Mouse (Mus musculus) liver, adult 2 months (tissue): ENCODE measurements around the gene Nol12. TPM values are rescaled to one million over a fixed set of nuclear protein-coding genes. Genes with fewer than 3 reads are reported as not detected.
A peak's percentile ranks its signal among the peaks of the same experiment; 100 is the strongest.

ENCODE experiments used
- DNase-seq: peaks from one replicate; pipeline ENCODE4 v3.0.0-alpha.2; 2011; ENCODE audit warnings: low read depth, low spot score; ENCODE audit errors: extremely low read depth
- H3K27ac ChIP-seq: fragments of 200-500 bp; replicated peaks from 2 replicates; pipeline ENCODE4 v1.5.1; 2012; ENCODE audit warnings: low read depth, mild to moderate bottlenecking, control low read depth, inconsistent platforms, low read length; ENCODE audit not compliant: insufficient read depth
- H3K27me3 ChIP-seq: fragments of 200-500 bp; 2 replicates; pipeline ENCODE4 v1.6.1; 2012; ENCODE audit warnings: mild to moderate bottlenecking, moderate library complexity, low read length, inconsistent platforms; ENCODE audit not compliant: control insufficient read depth, insufficient read depth
- H3K36me3 ChIP-seq: fragments of 200-500 bp; 2 replicates; pipeline ENCODE4 v1.6.1; 2012; ENCODE audit warnings: low read length, inconsistent platforms; ENCODE audit not compliant: control insufficient read depth, insufficient read depth
- H3K4me1 ChIP-seq: fragments of 200-500 bp; 2 replicates; pipeline ENCODE4 v1.6.1; 2011; ENCODE audit warnings: low read length; ENCODE audit not compliant: control insufficient read depth, insufficient read depth
- H3K4me3 ChIP-seq: fragments of 200-500 bp; 2 replicates; pipeline ENCODE4 v1.5.1; 2011; ENCODE audit warnings: low read depth, mild to moderate bottlenecking, control low read depth, low read length, moderate library complexity; ENCODE audit not compliant: insufficient read depth
- H3K79me2 ChIP-seq: fragments of 200-500 bp; 2 replicates; pipeline ENCODE4 v1.6.1; 2012; ENCODE audit warnings: inconsistent platforms, mild to moderate bottlenecking, low read length, moderate library complexity; ENCODE audit not compliant: control insufficient read depth, insufficient read depth
- H3K9ac ChIP-seq: fragments of 200-500 bp; 2 replicates; pipeline ENCODE4 v1.6.1; 2012; ENCODE audit warnings: low read depth, mild to moderate bottlenecking, control low read depth, inconsistent platforms, low read length
- CTCF ChIP-seq: fragments of 200-500 bp; IDR thresholded peaks from 2 replicates; pipeline ENCODE4 v1.5.1; 2011; ENCODE audit warnings: low read depth, low read length, control low read depth
- POLR2A ChIP-seq: fragments of 200-500 bp; IDR thresholded peaks from 2 replicates; pipeline ENCODE4 v1.6.1; 2011; ENCODE audit warnings: low read length, control low read depth; ENCODE audit not compliant: insufficient read depth; ENCODE audit errors: extremely low read depth
- WGBS: fragments of 180-500 bp; shearing (Covaris S2); methylation state at CpG from one replicate; pipeline ENCODE4 v1.1.7; 2018; 5-methylcytosine and 5-hydroxymethylcytosine counted together
- polyA plus RNA-seq: library from polyadenylated mRNA; depleted of rRNA; stranded (reverse); fragments of >200 nt; gene quantifications from 2 replicates; pipeline ENCODE4 v1.2.3, GENCODE M21; 2012
- total RNA-seq: library from RNA; depleted of rRNA; stranded (reverse); fragments of >200 nt; gene quantifications from 2 replicates; pipeline ENCODE4 v1.2.3, GENCODE M21; 2014

The Nol12 gene
- total and polyA plus RNA-seq, 2 experiments: 5.3 to 13.1 TPM

DNA sequence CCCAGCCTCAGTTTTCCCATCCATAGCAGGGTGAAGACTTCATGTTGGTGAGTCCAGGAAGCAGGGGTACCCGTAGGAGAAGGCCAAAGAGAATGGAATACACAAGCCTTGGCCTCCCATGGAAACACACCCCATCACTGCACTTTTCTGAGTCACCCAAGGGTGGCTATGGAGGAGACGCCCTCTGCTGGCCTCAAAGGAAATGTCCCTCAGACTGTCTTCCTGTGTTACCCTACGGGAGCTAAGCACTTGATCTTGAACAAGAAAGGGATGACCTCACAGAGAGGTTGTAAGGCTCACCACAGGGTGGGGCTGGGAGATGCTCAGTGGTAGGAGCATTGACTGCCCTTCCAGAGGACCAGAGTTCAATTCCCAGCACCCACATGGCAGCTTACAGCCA lies 3.2 kb upstream of the Nol12 start:
- Histone ChIP-seq H3K27me3 (no peaks in the 10 kb centered on the region), H3K79me2 (no peaks in the 10 kb centered on the region; the same call in 1 of the 2 replicates), H3K36me3 (no peaks in the 10 kb centered on the region), H3K4me3 (no peak overlapping the region), H3K9ac (no peak overlapping the region), H3K4me1 (peaks cover 6% of the 10 kb centered on the region), H3K27ac (no peak overlapping the region)
- 12% methylated on average over 3 of the region's 3 CpGs for WGBS
- TF ChIP-seq POLR2A (no peak), CTCF (peak; percentile 77)
- DNase-seq: peak; percentile 53

DNA sequence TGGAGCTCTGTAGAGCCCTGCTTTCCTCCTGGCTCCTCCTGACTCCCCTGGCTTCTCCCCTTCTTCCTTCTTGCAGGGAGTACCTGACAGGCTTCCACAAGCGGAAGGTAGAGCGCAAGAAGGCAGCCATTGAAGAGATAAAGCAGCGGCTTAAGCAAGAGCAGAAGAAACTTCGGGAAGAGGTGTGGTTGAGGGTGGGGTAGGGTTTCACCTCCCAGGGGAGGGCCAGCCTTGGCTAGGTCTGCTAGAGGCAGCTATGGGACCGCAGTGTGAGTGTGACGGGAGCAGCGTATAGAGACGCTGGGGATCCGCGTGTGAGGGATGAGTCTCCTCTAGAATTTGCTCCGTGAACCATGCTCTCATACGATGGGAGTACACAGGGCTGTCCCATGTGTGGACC lies 1.7 kb downstream of the Nol12 start:
- Histone ChIP-seq H3K9ac (no peak overlapping the region), H3K27ac (no peak overlapping the region), H3K36me3 (no peaks in the 10 kb centered on the region), H3K4me3 (no peak overlapping the region), H3K79me2 (no peaks in the 10 kb centered on the region; the same call in 1 of the 2 replicates), H3K27me3 (no peaks in the 10 kb centered on the region), H3K4me1 (peaks cover 4% of the 10 kb centered on the region; the same call in 1 of the 2 replicates)
- 95% methylated on average over 12 of the region's 12 CpGs for WGBS
- no peak for TF ChIP-seq POLR2A
- TF ChIP-seq CTCF: no peak
- DNase-seq: no peak

DNA sequence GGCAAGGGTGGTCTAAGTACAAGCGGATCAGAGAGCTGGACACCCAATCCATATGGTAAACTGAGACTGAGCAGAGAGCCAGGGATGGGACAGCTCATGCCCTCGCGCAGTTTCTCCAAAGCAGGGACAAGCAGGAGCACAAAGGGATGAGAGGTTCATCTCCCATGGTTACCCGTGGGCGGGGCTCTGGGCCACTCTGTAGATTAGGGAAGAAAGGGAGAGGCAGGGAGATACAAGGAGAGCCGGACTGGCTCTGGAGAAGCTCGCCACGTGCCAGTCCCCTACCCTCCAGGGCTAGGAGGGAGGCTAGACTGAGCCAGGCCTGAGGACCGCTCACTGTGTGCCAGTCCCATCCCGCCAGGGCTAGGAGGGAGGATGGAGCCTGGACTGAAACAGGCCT lies 2.6 kb downstream of the Nol12 start:
- H3K4me3 ChIP-seq: no peak overlapping the region
- WGBS: 93% methylated on average over 10 of the region's 10 CpGs
- peaks cover 4% of the 10 kb centered on the region; the same call in 1 of the 2 replicates for H3K4me1 ChIP-seq
- H3K36me3 ChIP-seq: no peaks in the 10 kb centered on the region
- H3K27me3 ChIP-seq: no peaks in the 10 kb centered on the region
- no peak for TF ChIP-seq CTCF
- no peak for TF ChIP-seq POLR2A
- no peaks in the 10 kb centered on the region; the same call in 1 of the 2 replicates for H3K79me2 ChIP-seq
- no peak for DNase-seq
- no peak overlapping the region for H3K27ac ChIP-seq
- H3K9ac ChIP-seq: no peak overlapping the region

DNA sequence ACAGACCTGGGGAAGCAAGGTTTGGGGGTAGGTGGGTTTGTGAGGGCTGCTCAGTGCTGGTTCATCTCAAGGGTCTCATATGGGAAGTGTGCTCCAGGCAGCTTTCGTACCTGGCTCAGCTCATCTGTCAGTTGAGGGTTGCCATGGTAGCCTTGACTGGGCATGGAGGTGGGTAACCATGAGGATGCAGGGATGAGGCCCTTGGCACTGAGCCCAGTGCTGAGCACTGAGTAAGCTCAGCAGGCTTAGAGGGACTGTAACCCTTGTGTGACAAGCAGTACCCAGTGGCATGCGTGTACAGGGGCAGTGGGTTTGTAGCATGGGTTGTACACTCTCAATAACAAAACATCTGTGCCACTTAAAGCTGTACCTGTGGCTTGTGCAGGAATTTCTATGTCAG lies 3.2 kb downstream of the Nol12 start:
- Histone ChIP-seq H3K27ac (no peak overlapping the region), H3K36me3 (no peaks in the 10 kb centered on the region), H3K4me3 (no peak overlapping the region), H3K4me1 (peaks cover 4% of the 10 kb centered on the region; the same call in 1 of the 2 replicates), H3K27me3 (no peaks in the 10 kb centered on the region), H3K9ac (no peak overlapping the region), H3K79me2 (no peaks in the 10 kb centered on the region; the same call in 1 of the 2 replicates)
- 89% methylated on average over 2 of the region's 2 CpGs for WGBS
- no peak for TF ChIP-seq POLR2A
- no peak for TF ChIP-seq CTCF
- no peak for DNase-seq

DNA sequence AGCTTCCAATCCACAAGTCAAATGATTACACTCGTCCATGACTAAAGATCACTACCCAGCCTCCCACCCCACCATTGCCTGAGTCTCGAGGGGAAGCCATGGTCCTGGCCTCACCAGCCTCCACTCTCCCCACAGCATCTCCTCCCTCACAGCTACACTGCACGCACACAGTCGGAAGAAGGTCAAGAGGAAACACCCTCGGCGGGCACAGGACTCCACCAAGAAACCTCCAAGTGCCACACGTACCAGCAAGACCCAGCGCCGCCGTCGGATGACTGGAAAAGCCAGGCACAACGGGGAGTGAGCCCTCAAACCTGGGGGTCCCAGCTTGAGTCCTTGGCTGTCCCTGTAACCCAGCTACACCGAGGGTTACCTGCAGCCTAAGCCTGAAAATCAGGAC lies 5.6 kb downstream of the Nol12 start:
- no peaks in the 10 kb centered on the region for H3K79me2 ChIP-seq
- no peak overlapping the region for H3K27ac ChIP-seq
- no peak overlapping the region for H3K9ac ChIP-seq
- WGBS: 94% methylated on average over 13 of the region's 13 CpGs
- H3K4me3 ChIP-seq: no peak overlapping the region
- TF ChIP-seq CTCF: no peak
- TF ChIP-seq POLR2A: no peak
- peaks cover 2% of the 10 kb centered on the region; the same call in 1 of the 2 replicates for H3K4me1 ChIP-seq
- DNase-seq: no peak
- no peaks in the 10 kb centered on the region for H3K27me3 ChIP-seq
- H3K36me3 ChIP-seq: no peaks in the 10 kb centered on the region

DNA sequence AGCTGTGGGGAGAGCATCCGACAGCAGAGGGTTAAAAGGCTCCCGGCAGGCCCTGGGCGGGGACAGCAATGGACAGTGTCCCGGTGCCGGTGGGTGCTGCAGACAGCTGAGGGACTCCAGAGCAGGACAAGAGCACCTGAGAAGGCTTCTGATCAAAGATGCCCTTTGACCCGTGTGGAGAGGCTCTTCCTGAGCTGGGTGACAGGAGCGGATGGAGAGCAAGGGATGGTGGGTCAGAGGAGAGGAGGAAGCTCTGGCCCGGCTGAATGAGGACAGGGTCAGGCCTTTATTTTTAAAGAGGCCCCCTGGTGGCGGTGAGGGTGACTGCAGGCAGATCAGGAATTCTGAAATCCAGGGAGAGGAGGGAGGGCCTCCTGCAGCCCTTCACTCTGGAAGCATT lies 7.9 kb downstream of the Nol12 start:
- no peaks in the 10 kb centered on the region for H3K27me3 ChIP-seq
- H3K36me3 ChIP-seq: no peaks in the 10 kb centered on the region
- H3K4me3 ChIP-seq: peak overlapping the region; percentile 41
- WGBS: 4% methylated on average over 9 of the region's 9 CpGs
- H3K9ac ChIP-seq: peak overlapping the region; percentile 17; the same call in 1 of the 2 replicates
- 0 out of 2 replicates have a peak overlapping the region, but pooled peaks have one; percentile 3 for H3K27ac ChIP-seq
- no peaks in the 10 kb centered on the region for H3K79me2 ChIP-seq
- no peaks in the 10 kb centered on the region for H3K4me1 ChIP-seq
- DNase-seq: peak; percentile 74
- no peak for TF ChIP-seq POLR2A
- peak; percentile 82 for TF ChIP-seq CTCF
